Mouse (Mus musculus): ENCODE measurements at regions not wholly inside any gene's neighbourhood (a gene's known extent, or its start where the extent isn't known, plus 50 kb on each side); places are given as distances from the start of the nearest gene placed in this dataset.

DNA sequence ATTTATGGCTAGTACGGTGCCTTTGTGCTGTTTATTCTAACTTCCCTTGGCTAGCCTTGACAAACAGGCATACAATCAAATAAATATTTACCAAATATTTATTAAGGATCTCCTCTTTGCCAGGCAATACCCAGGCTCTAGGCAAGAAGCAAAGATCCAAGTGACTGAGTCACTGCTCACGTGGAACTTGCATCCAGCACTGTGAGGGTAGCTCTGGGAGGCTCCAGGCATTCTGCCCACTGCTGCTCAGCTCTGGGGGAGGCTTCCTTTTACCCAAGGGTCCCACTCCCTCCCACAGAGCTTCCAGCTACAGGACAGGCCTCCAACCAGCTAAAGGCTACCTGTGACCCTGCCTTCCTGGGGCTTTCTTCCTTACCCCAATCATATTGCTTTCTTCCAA, 130.1 kb downstream of the Nectin1 start:
- no peak for TF ChIP-seq CTCF (IDR thresholded peaks at IDR 0.05; ENCODE audit: low read depth, low read length)
- no peak for TF ChIP-seq POLR2A (IDR thresholded peaks at IDR 0.05; ENCODE audit: insufficient read depth, low read length)
- no peak for TF ChIP-seq EP300 (IDR thresholded peaks at IDR 0.05; ENCODE audit: insufficient read depth, low read depth, low read length)

Measured in ES-Bruce4 (cell line).